Mouse (Mus musculus) intestine, embryonic 14.5 days (tissue): ENCODE measurements around the gene Hnrnpm. TPM values are rescaled to one million over a fixed set of nuclear protein-coding genes. Genes with fewer than 3 reads are reported as not detected.

Experiments used
- ATAC-seq: fragments of 200-750 bp; cut with Nextera tagmentation; replicated peaks from 2 replicates; pipeline ENCODE4 v1.8.0; 2017; ENCODE audit warnings: low read depth, moderate number of reproducible peaks, moderate TSS enrichment, moderate library complexity; ENCODE audit not compliant: low FRiP score, low TSS enrichment
- DNase-seq: peaks from one replicate; pipeline ENCODE4 v3.0.0-alpha.2; 2018; ENCODE audit warnings: low spot score
- H3K27ac ChIP-seq: fragments of 300-500 bp; sonication (generic); 2 replicates; pipeline ENCODE4 v1.5.1; 2014; ENCODE audit warnings: low read depth, mild to moderate bottlenecking, control low read depth
- H3K27me3 ChIP-seq: fragments of 300-500 bp; sonication (generic); replicated peaks from 2 replicates; pipeline ENCODE4 v1.6.1; 2014; ENCODE audit warnings: low read length, control low read depth; ENCODE audit not compliant: control insufficient read depth, insufficient read depth
- H3K36me3 ChIP-seq: fragments of 300-500 bp; sonication (generic); 2 replicates; pipeline ENCODE4 v1.6.1; 2014; ENCODE audit warnings: low read length, control low read depth; ENCODE audit not compliant: control insufficient read depth, insufficient read depth
- H3K4me1 ChIP-seq: fragments of 300-500 bp; sonication (generic); replicated peaks from 2 replicates; pipeline ENCODE4 v1.6.1; 2014; ENCODE audit warnings: low read length, control low read depth, mixed read lengths; ENCODE audit not compliant: control insufficient read depth, insufficient read depth
- H3K4me2 ChIP-seq: fragments of 300-500 bp; sonication (generic); 2 replicates; pipeline ENCODE4 v1.6.1; 2014; ENCODE audit warnings: low read length
- H3K4me3 ChIP-seq: fragments of 300-500 bp; sonication (generic); 2 replicates; pipeline ENCODE4 v1.5.1; 2014; ENCODE audit warnings: low read depth, low read length, control low read depth, mixed read lengths
- H3K9ac ChIP-seq: fragments of 300-500 bp; sonication (generic); 2 replicates; pipeline ENCODE4 v1.6.1; 2014; ENCODE audit warnings: mild to moderate bottlenecking, low read length
- H3K9me3 ChIP-seq: fragments of 300-500 bp; sonication (generic); 2 replicates; pipeline ENCODE4 v1.6.1; 2016; ENCODE audit warnings: low read length, control low read depth; ENCODE audit not compliant: control insufficient read depth
- WGBS: fragments of 180-500 bp; shearing (Covaris S2); extraction: QIAGEN DNeasy Blood & Tissue Kit; methylation state at CpG from one replicate; pipeline ENCODE4 v1.1.7; 2014; 5-methylcytosine and 5-hydroxymethylcytosine counted together
- polyA plus RNA-seq: library from polyadenylated mRNA; unstranded; fragments of >200 nt; fragmentation: Nextera tagmentation; extraction: Ambion mirVana; gene quantifications from 2 replicates; pipeline ENCODE4 v1.2.1, GENCODE M21; 2014

Hnrnpm gene
- polyA plus RNA-seq, 1 experiment from 2014 or later, result 309 TPM

DNA sequence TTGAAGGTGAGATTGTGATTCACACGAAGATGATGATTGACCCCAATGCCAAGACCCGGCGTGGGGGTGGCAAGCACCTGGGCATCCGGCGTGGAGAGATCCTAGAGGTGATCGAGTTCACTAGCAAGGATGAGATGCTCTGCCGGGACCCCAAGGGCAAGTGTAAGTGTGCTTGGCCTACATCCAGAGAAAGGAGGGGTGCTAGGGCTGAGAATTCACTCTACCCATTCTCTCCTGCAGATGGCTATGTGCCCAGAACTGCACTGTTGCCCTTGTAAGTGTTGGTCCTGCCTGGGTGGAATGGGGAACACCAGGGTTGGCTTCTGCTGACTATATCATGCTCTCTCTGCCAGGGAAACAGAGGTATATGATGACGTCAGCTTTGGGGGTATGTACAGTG lies 41.6 kb downstream of the Hnrnpm start:
- ATAC-seq (no peak), DNase-seq (no peak)
- no peaks in the 10 kb centered on the region for H3K4me1 ChIP-seq
- peaks cover 75% of the 10 kb centered on the region for H3K36me3 ChIP-seq
- H3K4me2 ChIP-seq, result no peak overlapping the region
- no peak overlapping the region for H3K27ac ChIP-seq
- no peaks in the 10 kb centered on the region for H3K9me3 ChIP-seq
- WGBS, result 93% methylated on average over 8 of the region's 8 CpGs
- H3K27me3 ChIP-seq, result no peaks in the 10 kb centered on the region
- no peak overlapping the region for H3K9ac ChIP-seq
- H3K4me3 ChIP-seq, result no peak overlapping the region

DNA sequence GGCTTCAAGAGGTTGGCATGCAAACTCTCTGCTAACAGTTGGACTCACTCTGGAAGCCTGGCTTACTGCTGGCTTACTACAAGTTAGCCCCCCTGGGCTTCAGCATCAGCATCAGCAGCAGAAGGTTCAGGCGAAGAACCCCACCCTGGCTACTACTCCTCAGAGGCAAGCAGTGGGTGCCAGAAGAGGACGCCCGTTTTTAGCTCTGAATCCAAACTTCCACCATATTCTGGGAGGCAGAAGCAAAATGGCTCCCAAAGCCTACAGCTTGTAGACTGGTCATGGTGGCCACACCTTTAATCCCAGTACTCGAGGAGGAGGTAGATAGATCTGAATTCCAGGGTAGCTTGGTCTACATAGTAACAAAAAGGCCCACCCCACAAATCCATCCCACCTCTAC lies 42.6 kb downstream of the Hnrnpm start:
- Histone ChIP-seq H3K36me3 (peaks cover 65% of the 10 kb centered on the region), H3K4me2 (no peak overlapping the region), H3K4me1 (no peaks in the 10 kb centered on the region), H3K9ac (no peak overlapping the region), H3K27ac (no peak overlapping the region), H3K27me3 (no peaks in the 10 kb centered on the region), H3K4me3 (no peak overlapping the region), H3K9me3 (no peaks in the 10 kb centered on the region)
- ATAC-seq (no peak), DNase-seq (no peak)
- 97% methylated on average over 4 of the region's 4 CpGs for WGBS

DNA sequence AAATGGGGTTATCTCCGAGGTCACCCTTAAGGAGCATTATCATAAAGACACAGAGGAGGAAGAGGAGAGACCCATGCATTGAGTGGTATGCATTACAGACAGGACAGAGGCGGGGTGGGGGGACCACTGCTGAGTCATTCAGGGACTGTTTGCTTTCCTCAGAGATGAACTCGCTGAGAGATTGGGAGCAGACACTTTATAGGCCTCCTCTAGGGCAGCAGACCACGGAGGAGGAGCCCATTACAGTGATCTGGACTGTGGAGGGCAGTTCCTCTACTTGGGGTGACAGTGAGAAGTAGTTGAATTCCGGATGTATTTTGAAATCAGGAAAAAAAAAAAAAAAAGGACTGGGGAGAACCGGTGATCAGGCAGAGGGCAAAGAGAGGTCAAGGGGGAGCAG lies 46.9 kb downstream of the Hnrnpm start:
- ATAC-seq, result no peak
- no peak for DNase-seq
- 57% methylated on average over 6 of the region's 6 CpGs for WGBS

DNA sequence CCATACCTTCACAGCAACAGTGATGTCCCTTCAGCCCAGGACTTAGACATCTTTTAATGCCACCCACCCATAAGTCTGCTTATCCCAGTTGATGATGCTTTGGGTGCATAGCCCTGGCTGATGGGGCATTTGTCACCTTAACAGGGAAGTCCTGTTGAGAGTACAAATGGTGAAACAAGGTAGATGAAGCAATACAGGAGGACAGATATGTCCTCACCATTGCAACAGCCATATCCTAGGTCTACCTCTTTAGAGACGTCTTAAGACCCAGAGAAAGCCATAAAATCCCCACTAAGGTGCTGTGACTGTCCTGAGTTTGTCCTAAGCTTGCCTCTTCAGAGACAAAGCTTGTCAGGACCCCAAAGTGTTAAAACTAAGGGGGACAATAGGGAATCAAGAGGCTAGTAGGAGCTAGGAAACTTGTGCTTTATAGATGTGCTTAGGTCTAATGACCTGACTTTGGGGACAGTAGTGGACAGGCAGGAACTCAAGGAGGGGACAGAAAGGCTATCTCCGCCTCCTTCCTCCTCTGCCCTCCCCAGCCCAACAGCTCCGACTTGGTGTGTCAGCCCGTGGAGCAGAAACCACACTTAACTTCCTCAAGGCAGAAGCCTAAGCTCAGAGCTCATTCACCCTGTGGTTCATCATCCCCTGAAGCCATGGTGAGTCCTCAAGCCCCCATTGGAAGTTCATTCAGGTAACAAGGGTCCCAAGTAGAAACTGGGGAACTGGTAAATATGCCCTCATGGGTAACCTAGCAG lies 49.0 kb downstream of the Hnrnpm start, which contains the start of gene Pram1:
Gene Pram1, plus strand, starts transcription at position 541 of the 761 bp plus-strand sequence.
- 88% methylated on average over 4 of the region's 4 CpGs for WGBS
- Histone ChIP-seq H3K9me3 (no peaks in the 10 kb centered on the region), H3K4me3 (no peak within 1 kb of the TSS), H3K36me3 (0 out of 2 replicates have a peak, but pooled peaks cover 8% of the 10 kb centered on the region), H3K27me3 (no peaks in the 10 kb centered on the region), H3K27ac (no peak within 1 kb of the TSS), H3K9ac (no peak within 1 kb of the TSS), H3K4me1 (no peaks in the 10 kb centered on the region), H3K4me2 (no peak within 1 kb of the TSS)
- ATAC-seq, result no peak
- no peak for DNase-seq

More for the DNA sequence above, 46.9 kb downstream of the Hnrnpm start:
- Histone ChIP-seq H3K9ac (no peak overlapping the region), H3K4me3 (no peak overlapping the region), H3K27me3 (no peaks in the 10 kb centered on the region), H3K27ac (no peak overlapping the region), H3K9me3 (no peaks in the 10 kb centered on the region), H3K4me2 (no peak overlapping the region), H3K4me1 (no peaks in the 10 kb centered on the region), H3K36me3 (peaks cover 22% of the 10 kb centered on the region)

- no peaks in the 10 kb centered on the region for H3K9me3 ChIP-seq
- no peak overlapping the region for H3K4me3 ChIP-seq
- no peak for DNase-seq
- no peak for ATAC-seq
- no peak overlapping the region for H3K4me2 ChIP-seq
- 90% methylated on average over 2 of the region's 2 CpGs for WGBS
- no peaks in the 10 kb centered on the region for H3K4me1 ChIP-seq
- H3K27me3 ChIP-seq, result no peaks in the 10 kb centered on the region
- no peak overlapping the region for H3K27ac ChIP-seq
- no peak overlapping the region for H3K9ac ChIP-seq
- H3K36me3 ChIP-seq, result peaks cover 3% of the 10 kb centered on the region
Observed at GRCm38 (mm10) chr17:33637038-33637437, 49.6 kb downstream of the Hnrnpm start.

GRCm38 (mm10) chr17:33631796-33632195 lies 54.9 kb downstream of the Hnrnpm start:
- no peak for ATAC-seq
- 81% methylated on average over 5 of the region's 5 CpGs for WGBS

DNA sequence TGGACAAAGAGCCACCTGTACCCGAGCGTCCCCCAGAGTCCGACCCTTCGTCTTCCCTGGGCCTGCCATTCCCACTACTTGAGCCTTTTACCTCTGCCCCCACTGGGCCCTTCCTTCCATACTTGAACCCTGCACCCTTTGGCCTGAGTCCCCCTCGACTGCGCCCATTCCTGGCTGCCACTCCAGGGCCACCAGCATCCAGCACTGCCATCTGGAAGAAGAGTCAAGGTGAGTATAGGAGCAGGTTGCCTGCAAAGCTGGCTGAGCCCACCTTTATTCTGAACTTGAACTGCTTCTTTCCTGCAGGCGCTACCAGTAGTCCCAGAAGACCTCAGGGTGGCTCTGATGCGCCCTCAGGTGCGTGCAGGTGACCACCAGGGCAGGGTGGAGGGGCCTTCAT lies 55.4 kb downstream of the Hnrnpm start:
- WGBS, result 93% methylated on average over 9 of the region's 9 CpGs
- no peak for ATAC-seq
- DNase-seq, result no peak

More at GRCm38 (mm10) chr17:33631796-33632195, 54.9 kb downstream of the Hnrnpm start:
- Histone ChIP-seq H3K27me3 (no peaks in the 10 kb centered on the region), H3K4me2 (no peak overlapping the region), H3K4me1 (peaks cover 12% of the 10 kb centered on the region), H3K36me3 (peaks cover 17% of the 10 kb centered on the region), H3K9ac (no peak overlapping the region), H3K4me3 (no peak overlapping the region), H3K9me3 (no peaks in the 10 kb centered on the region), H3K27ac (no peak overlapping the region)
- no peak for DNase-seq

DNA sequence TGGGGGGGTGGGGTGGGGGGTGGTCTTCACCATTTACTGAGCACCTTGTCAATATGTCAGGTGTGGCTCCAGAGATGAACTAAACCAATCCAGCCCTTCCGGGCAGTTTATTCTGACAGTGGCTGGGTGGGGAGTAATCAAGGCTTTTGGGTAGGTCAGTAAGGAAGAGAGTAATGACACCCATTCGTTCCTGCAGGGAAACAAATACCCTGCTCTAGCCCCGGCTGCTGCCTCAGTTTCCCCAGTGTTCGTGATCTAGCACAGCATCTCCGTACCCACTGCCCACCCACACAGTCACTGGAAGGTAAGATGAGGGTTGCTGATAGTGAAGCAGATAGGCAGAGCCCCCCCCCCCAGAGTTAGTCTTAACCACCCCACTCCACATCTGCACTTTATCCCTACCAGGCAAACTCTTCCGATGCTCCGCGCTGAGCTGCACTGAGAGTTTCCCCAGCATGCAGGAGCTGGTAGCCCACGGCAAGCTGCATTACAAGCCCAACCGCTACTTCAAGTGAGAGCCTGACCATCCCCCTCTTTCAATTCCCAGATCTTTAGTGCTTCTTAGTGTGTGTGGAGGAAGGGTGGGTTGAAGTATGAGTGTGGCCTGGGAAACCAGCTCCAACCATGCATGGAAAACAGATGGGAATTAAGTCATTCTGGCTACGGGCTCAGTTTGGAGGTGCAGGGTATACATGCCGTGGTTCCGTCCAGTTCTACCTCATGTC lies 56.3 kb downstream of the Hnrnpm start:
- WGBS, result 80% methylated on average over 13 of the region's 13 CpGs
- H3K36me3 ChIP-seq, result peaks cover 17% of the 10 kb centered on the region
- H3K4me3 ChIP-seq, result no peak overlapping the region
- H3K4me1 ChIP-seq, result peaks cover 12% of the 10 kb centered on the region
- H3K9ac ChIP-seq, result no peak overlapping the region
- no peaks in the 10 kb centered on the region for H3K9me3 ChIP-seq
- no peak for DNase-seq
- H3K4me2 ChIP-seq, result peak overlapping the region; percentile 83; the same call in 1 of the 2 replicates
- no peak overlapping the region for H3K27ac ChIP-seq
- no peaks in the 10 kb centered on the region for H3K27me3 ChIP-seq
- no peak for ATAC-seq

More for the DNA sequence above, 55.4 kb downstream of the Hnrnpm start:
- H3K27ac ChIP-seq, result no peak overlapping the region
- no peak overlapping the region for H3K4me3 ChIP-seq
- H3K36me3 ChIP-seq, result peaks cover 17% of the 10 kb centered on the region
- peaks cover 12% of the 10 kb centered on the region for H3K4me1 ChIP-seq
- H3K9ac ChIP-seq, result no peak overlapping the region
- H3K9me3 ChIP-seq, result no peaks in the 10 kb centered on the region
- no peak overlapping the region for H3K4me2 ChIP-seq
- no peaks in the 10 kb centered on the region for H3K27me3 ChIP-seq
